Mouse (Mus musculus) lung, postnatal 0 days (tissue): ENCODE measurements at regions not wholly inside any gene's neighbourhood (a gene's known extent, or its start where the extent isn't known, plus 50 kb on each side); places are given as distances from the start of the nearest gene placed in this dataset.

ENCODE experiments used
- ATAC-seq: fragments of 200-750 bp; cut with Nextera tagmentation; 2 replicates; pipeline ENCODE4 v1.8.0; 2017; ENCODE audit warnings: moderate library complexity
- DNase-seq: peaks from one replicate; pipeline ENCODE4 v3.0.0-alpha.2; 2016; ENCODE audit warnings: low spot score
- H3K27ac ChIP-seq: fragments of 300-500 bp; sonication (generic); 2 replicates; pipeline ENCODE4 v1.5.1; 2014; ENCODE audit warnings: antibody characterized with exemption, mild to moderate bottlenecking, low read length, mixed read lengths
- H3K27me3 ChIP-seq: fragments of 300-500 bp; sonication (generic); replicated peaks from 2 replicates; pipeline ENCODE4 v1.6.1; 2014; ENCODE audit warnings: low read length, mixed read lengths; ENCODE audit not compliant: insufficient read depth
- H3K36me3 ChIP-seq: fragments of 300-500 bp; sonication (generic); 2 replicates; pipeline ENCODE4 v1.6.1; 2014; ENCODE audit warnings: low read length, mixed read lengths; ENCODE audit not compliant: insufficient read depth
- H3K4me1 ChIP-seq: fragments of 300-500 bp; sonication (generic); 2 replicates; pipeline ENCODE4 v1.6.1; 2014; ENCODE audit warnings: antibody characterized with exemption, low read depth, low read length, mixed read lengths; ENCODE audit not compliant: insufficient read depth
- H3K4me2 ChIP-seq: fragments of 300-500 bp; sonication (generic); replicated peaks from 2 replicates; pipeline ENCODE4 v1.6.1; 2014; ENCODE audit warnings: low read depth, mild to moderate bottlenecking, low read length, moderate library complexity, mixed read lengths
- H3K4me3 ChIP-seq: fragments of 300-500 bp; sonication (generic); 2 replicates; pipeline ENCODE4 v1.5.1; 2014; ENCODE audit warnings: low read depth, low read length
- H3K9ac ChIP-seq: fragments of 300-500 bp; sonication (generic); replicated peaks from 2 replicates; pipeline ENCODE4 v1.6.1; 2014; ENCODE audit warnings: low read depth, mild to moderate bottlenecking
- H3K9me3 ChIP-seq: fragments of 300-500 bp; sonication (generic); 2 replicates; pipeline ENCODE4 v1.6.1; 2016; ENCODE audit warnings: low read length, mixed read lengths
- CTCF ChIP-seq: IDR thresholded peaks from 2 replicates; pipeline ENCODE4 v1.5.1; 2016; ENCODE audit warnings: antibody characterized with exemption, mild to moderate bottlenecking
- EP300 ChIP-seq: IDR thresholded peaks from 2 replicates; pipeline ENCODE4 v1.6.1; 2016; ENCODE audit warnings: antibody characterized with exemption, mild to moderate bottlenecking, control low read depth
- WGBS: fragments of 180-500 bp; shearing (Covaris S2); extraction: QIAGEN DNeasy Blood & Tissue Kit; methylation state at CpG from one replicate; pipeline ENCODE4 v1.1.7; 2014; 5-methylcytosine and 5-hydroxymethylcytosine counted together

DNA sequence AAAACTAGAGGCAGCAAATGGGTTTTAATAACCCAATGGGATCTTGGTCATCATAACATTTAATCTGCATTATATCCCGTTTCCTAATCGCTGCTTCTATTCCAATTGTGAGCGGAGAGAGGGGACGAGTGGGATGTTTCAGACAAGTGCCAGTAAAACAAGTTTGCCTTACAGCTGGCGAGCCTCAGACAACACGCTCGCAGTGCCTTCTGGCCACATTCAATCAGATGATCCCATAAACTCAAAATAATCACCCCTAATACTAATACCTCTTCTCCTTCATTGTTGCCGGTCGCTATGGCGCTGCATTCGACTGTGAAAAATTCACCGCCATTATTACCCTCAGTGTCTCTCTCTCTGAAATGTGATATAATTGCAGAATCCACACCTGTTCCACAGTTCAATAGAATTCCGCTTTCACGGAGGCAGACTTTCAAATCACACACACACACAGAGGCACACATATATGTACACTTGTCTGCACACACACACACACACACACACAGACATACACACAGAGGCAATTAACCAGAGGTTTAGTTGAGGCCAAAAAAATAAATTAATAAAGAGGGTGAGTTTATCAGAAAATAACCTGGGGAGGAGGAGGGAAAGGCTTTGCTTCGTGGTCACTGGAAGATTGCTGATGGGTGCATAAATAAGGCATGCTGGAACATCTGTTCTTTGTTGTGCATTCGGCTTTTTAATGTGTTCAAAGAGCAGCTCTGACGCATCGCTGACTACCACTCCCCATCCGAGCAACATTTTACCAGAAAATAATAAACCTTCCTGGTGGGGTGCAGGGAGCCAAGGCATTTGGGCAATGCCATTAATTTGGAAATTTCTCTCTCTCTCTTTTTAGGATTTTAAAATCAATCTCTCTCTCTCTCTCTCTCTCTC, 248.9 kb downstream of the Satb1 start:
- H3K4me3 ChIP-seq, result no peak overlapping the region
- ATAC-seq (peak; percentile 75), DNase-seq (peak; percentile 59)
- 70% methylated on average over 19 of the region's 19 CpGs for WGBS
- no peak overlapping the region for H3K27ac ChIP-seq
- TF ChIP-seq EP300 (no peak), CTCF (no peak)
- H3K4me2 ChIP-seq, result no peak overlapping the region
- H3K9me3 ChIP-seq, result no peaks in the 10 kb centered on the region
- no peak overlapping the region for H3K9ac ChIP-seq
- H3K4me1 ChIP-seq, result no peaks in the 10 kb centered on the region
- H3K36me3 ChIP-seq, result no peaks in the 10 kb centered on the region
- H3K27me3 ChIP-seq, result no peaks in the 10 kb centered on the region

DNA sequence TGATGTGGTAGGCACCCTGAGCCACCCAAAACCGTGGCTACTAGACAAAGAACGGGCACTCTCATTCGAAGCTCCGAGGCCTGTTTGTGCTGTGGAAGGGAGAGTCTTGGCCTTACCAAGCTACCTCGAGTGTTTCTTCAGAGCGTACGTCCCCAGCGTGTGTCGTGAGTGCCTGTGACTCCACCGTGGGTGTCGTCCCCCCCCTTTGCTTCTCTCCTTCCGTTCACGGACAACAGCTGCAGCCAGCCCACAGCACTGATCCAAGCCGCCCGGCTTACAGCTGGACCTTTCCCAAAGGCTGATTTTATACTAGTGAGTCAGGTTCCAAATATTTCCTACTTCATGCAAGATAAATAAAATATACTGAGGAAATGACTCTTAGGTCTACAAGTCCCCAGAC, 249.8 kb downstream of the Satb1 start:
- DNase-seq, result peak; percentile 83
- Histone ChIP-seq H3K9me3 (no peaks in the 10 kb centered on the region), H3K4me1 (no peaks in the 10 kb centered on the region), H3K4me2 (0 out of 2 replicates have a peak overlapping the region, but pooled peaks have one; percentile 22), H3K36me3 (no peaks in the 10 kb centered on the region), H3K27ac (no peak overlapping the region), H3K4me3 (no peak overlapping the region), H3K27me3 (no peaks in the 10 kb centered on the region), H3K9ac (no peak overlapping the region)
- no peak for TF ChIP-seq EP300
- WGBS, result 38% methylated on average over 15 of the region's 15 CpGs
- ATAC-seq, result peak; percentile 94

DNA sequence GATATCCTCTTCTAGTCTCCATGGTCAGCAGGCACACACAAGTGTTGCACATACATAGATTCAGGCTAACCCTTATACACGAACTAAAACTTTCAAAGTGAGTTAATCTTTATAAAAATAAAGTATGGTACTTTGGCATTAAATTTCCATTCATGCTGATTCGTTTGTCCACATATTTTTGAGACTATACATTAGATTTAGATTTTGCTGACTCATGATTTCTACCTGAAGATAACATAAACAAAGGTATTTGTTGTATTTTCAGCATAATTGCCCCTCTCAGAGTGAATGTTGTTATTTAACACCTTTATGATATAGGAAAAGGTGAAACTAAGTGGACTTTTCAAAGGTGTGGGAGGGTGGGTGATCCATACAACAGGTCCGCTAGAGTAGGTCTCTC, 277.2 kb downstream of the Satb1 start:
- no peaks in the 10 kb centered on the region for H3K36me3 ChIP-seq
- no peaks in the 10 kb centered on the region for H3K9me3 ChIP-seq
- DNase-seq, result no peak
- no peaks in the 10 kb centered on the region for H3K4me1 ChIP-seq
- TF ChIP-seq CTCF (no peak), EP300 (no peak)
- no peak for ATAC-seq
- H3K27ac ChIP-seq, result no peak overlapping the region
- H3K4me2 ChIP-seq, result no peak overlapping the region
- WGBS, result 67% methylated on average over 3 of the region's 3 CpGs
- H3K27me3 ChIP-seq, result no peaks in the 10 kb centered on the region
- H3K4me3 ChIP-seq, result no peak overlapping the region
- H3K9ac ChIP-seq, result no peak overlapping the region

DNA sequence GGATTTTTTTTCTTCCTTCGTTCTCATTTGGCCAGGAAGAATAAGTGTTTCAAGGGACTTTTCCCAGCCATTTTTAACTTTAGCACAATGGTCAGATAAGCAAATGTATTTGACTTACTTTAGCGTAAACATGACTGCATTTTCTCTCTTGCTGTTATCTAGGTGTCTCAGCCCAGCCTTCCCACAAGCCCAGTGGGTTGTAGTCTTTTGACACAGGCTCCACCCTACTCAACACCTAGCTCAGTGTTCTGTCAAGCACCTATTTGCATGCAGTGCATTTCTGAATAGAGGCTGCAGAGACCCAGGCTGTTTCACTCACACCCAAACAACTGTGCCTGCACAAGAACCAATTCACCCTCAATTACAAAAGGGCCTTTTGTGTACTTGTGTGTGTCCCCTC, 278.6 kb downstream of the Satb1 start:
- Histone ChIP-seq H3K4me1 (no peaks in the 10 kb centered on the region), H3K4me2 (no peak overlapping the region), H3K36me3 (no peaks in the 10 kb centered on the region), H3K27ac (no peak overlapping the region), H3K9ac (no peak overlapping the region), H3K9me3 (no peaks in the 10 kb centered on the region), H3K27me3 (no peaks in the 10 kb centered on the region), H3K4me3 (no peak overlapping the region)
- DNase-seq (no peak), ATAC-seq (no peak)
- WGBS, result 67% methylated on average over 2 of the region's 2 CpGs
- TF ChIP-seq EP300 (no peak), CTCF (no peak)

DNA sequence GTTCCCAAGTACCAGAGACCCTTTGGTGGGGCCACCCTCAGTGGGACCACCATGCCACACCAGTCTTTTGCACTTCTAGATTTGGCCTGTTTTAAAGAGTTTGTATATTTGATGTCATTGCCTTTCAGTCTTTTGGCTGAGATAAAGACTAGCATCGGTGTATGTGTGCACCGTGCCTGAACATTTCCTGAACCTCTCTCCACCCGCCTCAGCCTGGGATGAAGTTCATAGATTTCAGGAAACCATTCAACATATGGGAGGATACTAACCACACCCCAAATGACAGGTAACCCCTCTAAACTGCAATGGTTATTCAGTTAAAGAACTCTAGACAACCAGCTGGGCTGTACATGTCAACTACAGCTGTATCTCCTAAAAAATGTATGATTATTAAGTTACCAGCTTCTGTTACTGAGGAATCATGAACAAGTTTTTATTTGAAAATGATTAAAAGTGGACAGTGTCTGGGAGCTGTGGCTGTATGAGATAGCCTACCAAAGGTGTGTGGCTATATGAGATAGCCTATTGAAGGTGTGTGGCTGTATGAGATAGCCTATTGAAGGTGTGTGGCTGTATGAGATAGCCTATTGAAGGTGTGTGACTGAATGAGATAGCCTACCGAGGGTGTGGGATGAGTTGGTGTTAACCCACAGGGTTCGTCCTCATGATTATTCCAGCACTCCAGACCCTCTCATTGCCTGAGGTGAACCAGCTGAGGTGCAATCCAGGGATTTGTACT, 280.6 kb downstream of the Satb1 start:
- Histone ChIP-seq H3K9me3 (no peaks in the 10 kb centered on the region), H3K4me3 (no peak overlapping the region), H3K36me3 (no peaks in the 10 kb centered on the region), H3K4me2 (no peak overlapping the region), H3K9ac (no peak overlapping the region), H3K27me3 (no peaks in the 10 kb centered on the region), H3K27ac (no peak overlapping the region), H3K4me1 (no peaks in the 10 kb centered on the region)
- ATAC-seq (no peak), DNase-seq (no peak)
- TF ChIP-seq EP300 (no peak), CTCF (no peak)
- WGBS, result 81% methylated on average over 5 of the region's 5 CpGs

DNA sequence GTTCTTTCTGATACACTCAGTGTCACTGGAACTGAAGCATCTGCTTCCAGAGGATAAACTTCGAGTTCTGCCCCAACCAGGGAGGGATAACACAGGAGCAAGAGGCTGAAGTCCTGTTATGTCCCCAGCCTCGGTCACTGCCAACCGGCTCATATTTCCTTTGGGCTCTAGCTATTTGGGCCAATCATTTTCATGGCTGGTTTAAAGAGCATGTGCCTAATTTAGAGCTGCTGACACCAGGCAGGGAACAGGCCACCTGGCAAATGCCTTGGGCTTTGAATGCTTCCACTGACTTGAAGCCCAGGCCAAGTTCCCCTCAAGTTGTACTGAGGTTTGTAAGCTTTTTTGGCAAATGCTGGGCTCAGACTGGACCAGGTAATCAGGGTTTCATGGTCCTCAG, 286.1 kb downstream of the Satb1 start:
- no peaks in the 10 kb centered on the region for H3K4me1 ChIP-seq
- H3K9ac ChIP-seq, result no peak overlapping the region
- 40% methylated on average over 3 of the region's 3 CpGs for WGBS
- no peaks in the 10 kb centered on the region for H3K27me3 ChIP-seq
- no peaks in the 10 kb centered on the region for H3K9me3 ChIP-seq
- no peak overlapping the region for H3K4me2 ChIP-seq
- no peak overlapping the region for H3K4me3 ChIP-seq
- no peak overlapping the region for H3K27ac ChIP-seq
- no peak for DNase-seq
- no peak for TF ChIP-seq EP300
- no peak for TF ChIP-seq CTCF
- ATAC-seq, result no peak
- no peaks in the 10 kb centered on the region for H3K36me3 ChIP-seq
